Mouse (Mus musculus): ENCODE data around the gene Eif4ebp2. TPM values are rescaled to one million over a fixed set of nuclear protein-coding genes. Genes with fewer than 3 reads are reported as not detected.

The Eif4ebp2 gene
- polyA plus RNA-seq, 1 experiment from 2014 or later: 69.3 TPM

GRCm38 (mm10) chr10:61379340-61380040, 73.0 kb downstream of the Eif4ebp2 start:
- no peak for ATAC-seq (ENCODE audit: borderline replicate concordance, extremely low read depth, low FRiP score, low TSS enrichment)
- H3K4me3 ChIP-seq: peak overlapping the region; percentile 65; the same call in 1 of the 2 replicates
- no peaks in the 10 kb centered on the region for H3K27me3 ChIP-seq
- WGBS: 88% methylated on average over 13 of the region's 13 CpGs
- H3K4me1 ChIP-seq: peaks cover 70% of the 10 kb centered on the region
- no peaks in the 10 kb centered on the region for H3K9me3 ChIP-seq
- peak overlapping the region; percentile 93 for H3K4me2 ChIP-seq
- no peak overlapping the region; the same call in 1 of the 2 replicates for H3K9ac ChIP-seq
- H3K27ac ChIP-seq: peak overlapping the region; percentile 52
- H3K36me3 ChIP-seq: no peaks in the 10 kb centered on the region

- H3K27ac ChIP-seq: no peak overlapping the region
- peaks cover 68% of the 10 kb centered on the region for H3K4me1 ChIP-seq
- no peaks in the 10 kb centered on the region for H3K9me3 ChIP-seq
- H3K4me3 ChIP-seq: no peak overlapping the region
- WGBS: 75% methylated on average over 5 of the region's 5 CpGs
- no peak for ATAC-seq (ENCODE audit: borderline replicate concordance, extremely low read depth, low FRiP score, low TSS enrichment)
- H3K9ac ChIP-seq: no peak overlapping the region
- H3K27me3 ChIP-seq: no peaks in the 10 kb centered on the region
- no peaks in the 10 kb centered on the region for H3K36me3 ChIP-seq
- H3K4me2 ChIP-seq: no peak overlapping the region
These were observed 73.8 kb downstream of the Eif4ebp2 start for GRCm38 (mm10) chr10:61378698-61379097.

Other genes starting within 250 kb of the Eif4ebp2 start
- gene Adamts14, start 179.2 kb downstream of the Eif4ebp2 start, polyA plus RNA-seq (2015; fragmentation: Nextera tagmentation; extraction: Ambion mirVana): 1.6 and 1.9 TPM in 2 replicates
- 0.18 TPM in 1 of 2 replicates, not detected in the other for gene Prf1, start 154.8 kb downstream of the Eif4ebp2 start, polyA plus RNA-seq (2015; fragmentation: Nextera tagmentation; extraction: Ambion mirVana)
- gene Pald1, start 69.1 kb downstream of the Eif4ebp2 start, polyA plus RNA-seq (2015; fragmentation: Nextera tagmentation; extraction: Ambion mirVana): 47.5 and 48.1 TPM in 2 replicates
- gene Nodal, start 34.7 kb downstream of the Eif4ebp2 start, polyA plus RNA-seq (2015; fragmentation: Nextera tagmentation; extraction: Ambion mirVana): 0.09 TPM in 1 of 2 replicates, not detected in the other
- 7.9 and 8.2 TPM in 2 replicates for gene Lrrc20, start 23.1 kb upstream of the Eif4ebp2 start, polyA plus RNA-seq (2015; fragmentation: Nextera tagmentation; extraction: Ambion mirVana)
- 0.06 TPM in 1 of 2 replicates, not detected in the other for gene Npffr1, start 142.8 kb upstream of the Eif4ebp2 start, polyA plus RNA-seq (2015; fragmentation: Nextera tagmentation; extraction: Ambion mirVana)
- 171 and 188 TPM in 2 replicates for gene Ppa1, start 195.9 kb upstream of the Eif4ebp2 start, polyA plus RNA-seq (2015; fragmentation: Nextera tagmentation; extraction: Ambion mirVana)
- gene Sar1a, start 227.6 kb upstream of the Eif4ebp2 start, polyA plus RNA-seq (2015; fragmentation: Nextera tagmentation; extraction: Ambion mirVana): 242 and 243 TPM in 2 replicates
- 34.7 and 36.6 TPM in 2 replicates for gene Tysnd1, start 242.9 kb upstream of the Eif4ebp2 start, polyA plus RNA-seq (2015; fragmentation: Nextera tagmentation; extraction: Ambion mirVana)